Mouse (Mus musculus) megakaryocyte progenitor cell, adult 5-6 weeks (primary cell): ENCODE measurements at regions not wholly inside any gene's neighbourhood (a gene's known extent, or its start where the extent isn't known, plus 50 kb on each side); places are given as distances from the start of the nearest gene placed in this dataset.

ENCODE experiments used
- ATAC-seq: replicated peaks from 2 replicates; pipeline ENCODE4 v1.8.0; 2016; ENCODE audit warnings: mild to moderate bottlenecking, moderate TSS enrichment, inconsistent platforms; ENCODE audit not compliant: poor library complexity

DNA sequence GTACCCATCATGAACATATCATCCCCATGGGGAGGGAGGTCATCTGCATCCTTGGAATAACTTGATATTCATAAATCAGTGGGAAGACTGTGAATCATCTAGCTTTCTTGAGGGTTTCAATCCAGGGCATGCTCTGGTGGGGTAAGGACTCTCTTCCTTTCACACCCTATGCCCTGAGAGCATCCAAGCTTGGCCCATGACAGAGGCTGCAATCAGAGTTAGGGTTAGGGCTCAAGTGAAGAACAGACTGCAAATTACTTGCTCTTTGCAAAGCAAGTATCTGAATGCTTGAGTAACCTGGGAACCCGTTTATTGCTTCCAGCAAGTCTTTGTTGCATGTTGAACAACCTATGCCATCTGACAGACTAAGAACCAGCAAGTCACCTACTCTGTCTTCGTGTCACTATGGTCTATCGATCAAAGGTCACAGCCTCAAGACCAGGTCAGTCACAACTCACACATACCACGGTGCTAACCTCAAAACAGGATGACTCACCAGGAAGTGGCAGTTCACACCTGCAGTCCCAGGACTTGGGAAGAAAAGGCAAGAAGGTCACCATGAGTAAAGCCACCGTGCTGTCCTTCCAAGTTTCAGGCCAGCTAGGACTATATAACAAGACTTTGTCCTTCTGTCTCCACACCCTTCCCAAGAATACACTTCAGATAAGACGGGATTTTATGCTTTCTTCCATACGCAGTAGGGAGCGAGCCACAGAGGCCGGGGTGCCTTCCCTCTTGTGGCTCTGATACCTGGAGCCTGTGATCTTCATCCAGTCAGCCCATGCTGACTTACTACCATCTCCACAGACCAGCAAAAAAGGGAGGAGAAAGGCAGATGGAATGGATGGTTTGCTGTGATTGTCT, 129.7 kb upstream of the Irf2bp2 start:
- no peak for ATAC-seq

- ATAC-seq = peak; percentile 25; the same call in 1 of the 2 replicates
Observed at GRCm38 (mm10) chr8:126721621-126722020, 127.8 kb upstream of the Irf2bp2 start.

- peak; percentile 76 for ATAC-seq
Observed at GRCm38 (mm10) chr8:126720473-126721145, 126.8 kb upstream of the Irf2bp2 start.

GRCm38 (mm10) chr8:126719748-126720147, 126.0 kb upstream of the Irf2bp2 start:
- ATAC-seq = no peak

DNA sequence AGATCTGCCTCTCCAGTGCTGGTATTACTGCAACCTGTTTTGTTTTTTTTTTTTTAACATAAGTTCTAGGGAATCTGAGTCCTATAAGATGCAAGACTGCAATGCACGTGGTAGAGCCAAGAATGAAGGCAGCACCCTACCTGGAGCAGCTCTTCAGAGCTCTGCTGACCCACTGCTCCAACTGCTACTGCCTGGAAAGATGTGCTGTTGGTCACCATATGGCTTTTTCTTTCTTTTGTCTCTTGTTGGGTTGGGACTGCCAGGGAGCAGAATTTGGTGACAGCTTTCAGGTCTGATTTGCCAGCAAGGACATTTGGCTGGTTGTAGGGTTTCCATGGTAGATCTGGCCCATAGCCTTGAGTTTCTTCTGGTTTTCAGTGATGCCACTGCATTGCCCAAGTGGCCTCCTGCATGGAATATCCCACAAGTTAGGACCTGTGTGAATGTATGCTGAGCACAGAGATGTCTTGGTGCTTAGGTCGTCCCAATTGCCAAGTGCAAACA, 123.9 kb upstream of the Irf2bp2 start:
- no peak for ATAC-seq

DNA sequence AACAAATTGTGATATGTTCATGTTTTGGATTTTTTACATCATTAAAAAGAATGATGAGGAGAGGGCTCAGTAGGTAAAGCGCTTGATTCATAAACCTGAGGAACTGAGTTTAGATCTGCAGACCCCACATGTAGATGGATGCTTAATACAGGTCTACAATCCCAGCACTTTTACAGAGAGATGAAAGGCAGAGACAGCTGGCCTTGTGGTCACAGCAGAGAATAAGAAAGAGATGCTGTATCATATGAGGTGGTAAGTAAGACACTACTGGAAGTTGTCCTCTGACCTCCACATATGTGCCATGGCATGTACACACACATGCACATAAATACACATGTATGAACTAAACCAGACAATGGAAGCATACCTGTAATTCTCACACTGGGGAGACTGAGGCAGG, 121.9 kb upstream of the Irf2bp2 start:
- no peak for ATAC-seq

DNA sequence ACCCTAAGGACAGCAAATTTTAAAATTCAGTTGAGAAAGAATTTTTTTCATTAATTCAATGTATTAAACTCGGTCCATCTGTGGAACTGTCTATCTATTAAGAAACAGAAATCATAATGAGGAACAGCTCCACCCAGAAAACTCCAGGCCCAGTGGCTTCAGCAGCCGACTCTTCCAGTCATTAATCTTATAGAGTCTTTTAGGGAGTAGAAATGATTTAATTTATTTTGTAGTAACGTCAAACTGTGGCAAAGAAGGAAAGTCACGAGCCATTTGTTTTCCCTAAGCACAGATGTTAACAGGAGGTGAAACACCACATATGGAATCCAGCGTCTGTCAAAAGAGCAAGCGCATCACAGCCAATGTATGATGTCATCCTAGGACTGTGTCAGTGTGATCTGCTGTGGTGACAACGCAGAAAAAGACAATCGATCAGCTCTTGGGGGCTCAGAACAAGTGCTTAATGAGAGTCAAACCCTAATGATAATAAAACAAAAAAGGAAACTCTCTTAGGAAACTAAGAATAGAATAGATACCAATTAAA, 119.9 kb upstream of the Irf2bp2 start:
- ATAC-seq = no peak

GRCm38 (mm10) chr8:126713181-126713580, 119.4 kb upstream of the Irf2bp2 start:
- no peak for ATAC-seq

GRCm38 (mm10) chr8:126712749-126713148, 119.0 kb upstream of the Irf2bp2 start:
- ATAC-seq = no peak

DNA sequence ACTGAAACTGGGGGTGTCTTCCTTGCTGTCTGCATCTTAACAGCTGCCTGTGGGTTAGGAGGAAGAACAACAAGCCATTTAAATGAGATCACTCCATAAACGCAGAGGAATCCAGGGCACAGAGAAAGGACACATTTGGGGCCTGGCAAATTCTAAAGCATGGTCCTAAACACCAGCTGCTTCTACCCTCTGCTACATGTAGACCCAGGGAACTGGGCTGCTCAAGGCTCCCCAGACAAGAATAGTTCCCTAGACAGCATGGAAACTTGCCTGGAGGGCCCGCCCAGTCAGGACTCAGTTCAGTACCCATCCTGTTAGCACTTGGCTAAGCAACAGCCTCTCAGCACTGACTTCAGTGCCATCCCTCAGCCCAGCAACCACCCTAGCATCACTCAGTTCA, 115.2 kb upstream of the Irf2bp2 start:
- no peak for ATAC-seq

GRCm38 (mm10) chr8:126707300-126707902, 113.6 kb upstream of the Irf2bp2 start:
- ATAC-seq = peak; percentile 56

DNA sequence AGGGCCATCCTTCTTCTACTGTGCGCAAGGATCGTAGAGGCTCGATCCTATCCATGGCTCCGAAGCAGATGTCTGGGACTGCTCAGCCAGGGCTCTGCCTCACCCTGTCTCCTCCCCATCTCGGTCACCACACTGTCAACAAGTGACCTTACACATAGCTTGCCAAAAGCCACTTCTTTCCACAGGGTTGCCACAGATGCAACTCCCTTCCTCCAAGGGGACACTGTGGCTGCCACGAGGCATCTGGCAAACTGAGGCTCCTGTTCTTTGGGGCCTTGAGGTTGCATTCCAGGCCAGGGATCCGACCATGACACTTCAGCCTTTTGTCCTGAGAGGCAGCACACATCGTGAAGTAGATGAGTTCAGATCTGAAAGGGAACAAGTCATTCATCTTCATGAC, 112.5 kb upstream of the Irf2bp2 start:
- 0 out of 2 replicates have a peak, but pooled peaks have one; percentile 2 for ATAC-seq

- peak; percentile 49 for ATAC-seq
Observed at GRCm38 (mm10) chr8:126705391-126705790, 111.6 kb upstream of the Irf2bp2 start.

GRCm38 (mm10) chr8:126704706-126705105, 110.9 kb upstream of the Irf2bp2 start:
- peak; percentile 51 for ATAC-seq

DNA sequence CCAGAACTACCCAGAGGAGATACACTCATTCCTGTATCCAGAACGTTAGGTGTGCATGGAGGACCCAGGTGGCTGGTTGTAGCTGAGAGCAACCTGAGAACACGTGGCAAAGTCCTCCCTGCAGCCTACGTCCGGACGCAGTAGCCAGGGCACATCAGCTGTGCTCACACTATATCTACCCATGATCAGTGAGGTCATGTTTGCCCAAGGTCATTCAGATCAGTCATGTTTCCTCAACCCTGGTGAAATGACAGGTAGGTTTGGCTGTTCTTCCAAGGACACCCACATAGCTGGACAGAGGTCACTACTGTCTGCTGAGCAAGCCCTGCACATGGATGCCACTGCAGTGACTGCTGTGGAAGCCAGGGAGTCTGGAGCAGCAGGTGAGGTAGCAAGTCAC, 109.8 kb upstream of the Irf2bp2 start:
- ATAC-seq = no peak

DNA sequence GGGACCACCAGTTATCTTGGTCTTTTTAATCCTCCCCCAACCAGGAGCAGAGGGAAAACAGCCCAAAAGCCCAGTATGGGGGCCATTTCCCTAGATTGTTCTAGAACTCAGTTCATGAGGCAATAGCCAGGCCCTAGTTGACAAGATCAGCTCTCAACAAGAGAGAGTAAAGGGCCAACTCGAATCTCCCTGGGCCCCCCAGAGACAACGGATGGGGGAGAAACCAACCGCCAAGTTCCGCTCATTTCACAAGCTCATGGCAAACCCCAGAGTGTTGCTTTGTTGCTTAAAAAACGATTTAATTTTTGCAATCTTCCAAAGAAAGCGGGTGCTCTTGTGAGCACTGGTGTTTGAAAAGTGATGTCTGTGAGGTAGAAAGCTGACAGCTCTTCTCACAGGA, 108.5 kb upstream of the Irf2bp2 start:
- peak; percentile 59 for ATAC-seq

GRCm38 (mm10) chr8:126699389-126699775, 105.6 kb upstream of the Irf2bp2 start:
- no peak for ATAC-seq

DNA sequence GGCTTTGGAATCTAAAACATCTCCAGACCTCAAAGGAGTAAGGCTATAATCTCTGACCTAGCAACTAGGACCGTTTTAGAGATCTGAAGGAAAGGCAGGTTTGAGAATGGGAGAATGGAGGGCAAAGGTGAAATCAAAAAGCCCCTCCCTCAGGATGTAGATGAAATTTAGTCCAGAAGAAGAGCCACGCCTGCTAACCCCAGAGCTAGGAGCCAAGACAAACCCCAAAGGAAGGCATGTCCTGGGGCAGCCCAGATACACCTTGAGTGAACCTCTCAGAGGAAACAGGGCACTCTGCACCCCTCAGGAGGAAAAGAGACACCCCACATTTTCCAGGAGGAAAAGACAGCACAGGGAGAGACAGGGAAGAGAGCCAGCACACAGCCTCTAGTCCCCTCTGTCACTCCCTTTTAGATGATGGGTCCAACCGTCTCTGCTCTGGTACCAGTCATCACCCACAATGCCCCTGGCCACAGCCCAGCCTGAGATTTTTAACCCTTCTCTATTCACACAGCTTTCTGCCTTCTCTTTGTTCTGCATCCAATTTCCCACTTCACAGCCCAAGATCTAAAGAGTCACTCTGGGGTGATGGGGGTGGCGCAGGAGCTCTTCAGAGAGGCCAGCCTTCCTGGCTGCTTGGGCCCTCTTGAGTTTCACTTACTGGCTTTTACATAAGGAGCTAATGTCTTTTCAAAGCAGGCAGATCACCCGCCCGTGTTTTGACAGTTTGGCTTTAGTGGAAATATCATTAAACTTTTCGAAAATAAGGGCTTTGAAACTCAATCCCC, 105.0 kb upstream of the Irf2bp2 start:
- no peak for ATAC-seq

DNA sequence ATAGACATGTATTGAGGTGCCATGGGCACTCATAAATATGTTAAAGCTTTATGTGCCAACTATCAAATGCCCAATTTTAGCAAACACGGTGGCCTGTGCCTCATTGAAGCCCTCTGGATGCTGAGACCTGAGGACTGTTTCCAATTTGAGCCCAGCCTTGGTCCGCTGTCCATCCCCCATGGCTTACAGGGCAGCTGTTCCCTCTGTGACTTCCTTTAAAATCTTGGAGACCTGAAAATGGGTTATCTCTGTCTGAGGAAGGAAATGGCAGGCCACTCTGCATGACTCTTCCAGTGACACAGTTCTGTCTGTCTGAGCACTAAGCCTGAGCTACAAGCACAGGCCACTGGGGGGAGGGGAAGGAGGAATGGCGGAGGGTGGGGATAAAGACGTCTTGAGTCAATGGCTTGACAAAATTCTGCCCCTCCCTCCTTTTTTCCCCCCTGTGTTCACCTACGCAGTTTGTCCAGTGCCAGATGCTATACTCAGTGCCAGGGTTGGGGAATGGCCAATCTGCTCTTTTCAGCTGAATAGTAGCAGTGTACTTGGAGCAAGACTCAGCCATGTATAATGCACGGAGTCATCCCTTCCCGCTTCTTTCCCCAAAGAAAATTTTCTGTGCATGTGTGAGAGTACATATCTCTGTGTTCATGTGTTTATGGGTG, 102.7 kb upstream of the Irf2bp2 start:
- peak; percentile 40 for ATAC-seq

- ATAC-seq = no peak
Observed at GRCm38 (mm10) chr8:126694370-126694769, 100.6 kb upstream of the Irf2bp2 start.
